Comparison of ENCODE assay signal across 25 mouse cellular contexts in the genomic region with DNA sequence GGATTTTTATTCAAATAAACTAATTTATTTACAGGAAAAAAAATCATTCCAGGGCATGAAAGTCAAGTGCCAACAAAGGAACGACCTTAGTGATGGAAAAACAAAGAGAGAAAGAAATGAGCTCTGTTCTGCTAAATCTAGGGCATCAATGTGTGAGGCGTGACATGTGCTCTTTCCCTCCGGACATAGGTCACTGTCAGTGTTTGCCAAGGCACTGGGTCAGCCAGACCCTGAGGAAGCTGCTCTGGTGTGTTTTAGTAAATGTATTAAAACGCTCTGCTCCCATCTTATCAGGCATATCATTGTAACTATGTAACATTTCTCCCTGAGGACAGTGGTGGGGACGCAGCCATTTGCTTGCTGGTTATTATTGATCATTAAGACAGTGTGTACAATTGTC. TPM values are rescaled to one million over a fixed set of nuclear protein-coding genes. Genes with fewer than 3 reads are reported as not detected.
DNase-seq lines count a peak whose midpoint lies in the region; ATAC-seq and TF ChIP-seq lines count a peak whose summit lies in the region.
"Had no signal": no experiment of that assay in that cellular context is flagged by ENCODE, and none has a peak within 500 bp of the region (broad histone marks: within the 10 kb centered on the region; RNA-seq: fewer than 3 reads in every experiment).

No protein-coding gene starts in this region.

- no peak for ATAC-seq in liver, embryonic 12.5 days
- ATAC-seq: activated CD4-positive, CD25-positive, alpha-beta regulatory T cell, adult 4 months; forebrain, embryonic 15.5 days; hindbrain, embryonic 16.5 days had no signal

- no peak overlapping the region for H3K4me2 ChIP-seq in liver, embryonic 12.5 days
- H3K4me2 ChIP-seq: forebrain, embryonic 12.5 days; forebrain, embryonic 15.5 days; hindbrain, embryonic 13.5 days; intestine, embryonic 15.5 days had no signal

- peaks cover 10% of the 10 kb centered on the region for H3K4me1 ChIP-seq in liver, adult 2 months (ENCODE audit: control insufficient read depth, insufficient read depth, low read length)
- H3K4me1 ChIP-seq in liver, embryonic 12.5 days = no peaks in the 10 kb centered on the region
- H3K4me1 ChIP-seq: embryonic facial prominence, embryonic 13.5 days; hindbrain, embryonic 13.5 days; intestine, embryonic 15.5 days had no signal

- no peak for TF ChIP-seq POLR2A in liver, adult 2 months (IDR thresholded peaks at IDR 0.05; ENCODE audit: extremely low read depth, insufficient read depth, low read length)

- peak; percentile 16 for DNase-seq in cerebellum, adult 9-11 months
- DNase-seq in cerebellum, postnatal 36 days = no peak
- peak; percentile 9 for DNase-seq in gastrocnemius, postnatal 25 days
- DNase-seq in gastrocnemius, postnatal 36 days = no peak
- peak; percentile 92 for DNase-seq in liver, adult 2 months (ENCODE audit: extremely low read depth, low read depth, low spot score)
- DNase-seq in retina, postnatal 1 day = peak; percentile 33
- no peak for DNase-seq in retina, embryonic 14.5 days (ENCODE audit: low spot score)
- DNase-seq: adrenal gland, adult 8-10 months; cerebellum, adult 18-20 months; cerebellum, adult 9-10 months; heart, postnatal 10 days; heart, postnatal 36 days had no signal

- no peak overlapping the region for H3K27ac ChIP-seq in liver, adult 2 months (replicated peaks; ENCODE audit: insufficient read depth, low read depth, low read length)
- no peak overlapping the region for H3K27ac ChIP-seq in liver, embryonic 12.5 days
- H3K27ac ChIP-seq: embryonic facial prominence, embryonic 10.5 days; embryonic facial prominence, embryonic 13.5 days; forebrain, embryonic 12.5 days; forebrain, embryonic 15.5 days; heart, embryonic 15.5 days; hindbrain, embryonic 10.5 days; hindbrain, embryonic 13.5 days; intestine, embryonic 15.5 days had no signal

- no peak overlapping the region for H3K4me3 ChIP-seq in liver, adult 2 months (ENCODE audit: insufficient read depth, low read depth, low read length)
- H3K4me3 ChIP-seq in liver, embryonic 12.5 days = no peak overlapping the region
- H3K4me3 ChIP-seq: embryonic facial prominence, embryonic 10.5 days; embryonic facial prominence, embryonic 13.5 days; erythroblast, embryonic 14.5 days; forebrain, embryonic 12.5 days; forebrain, embryonic 15.5 days; heart, embryonic 12.5 days; heart, embryonic 15.5 days; hindbrain, embryonic 10.5 days; hindbrain, embryonic 13.5 days; intestine, embryonic 15.5 days had no signal

- H3K9me3 ChIP-seq in liver, embryonic 12.5 days (replicated peaks) = no peaks in the 10 kb centered on the region
- H3K9me3 ChIP-seq: embryonic facial prominence, embryonic 10.5 days; embryonic facial prominence, embryonic 13.5 days; forebrain, embryonic 12.5 days; forebrain, embryonic 15.5 days; heart, embryonic 12.5 days; heart, embryonic 15.5 days; hindbrain, embryonic 10.5 days; hindbrain, embryonic 13.5 days; intestine, embryonic 15.5 days had no signal

- TF ChIP-seq CTCF in liver, adult 2 months (IDR thresholded peaks at IDR 0.05; ENCODE audit: low read depth, low read length) = no peak

- intact Hi-C loops in gastrocnemius, postnatal 36 days (cut with DNase I) = no loop called here

- H3K79me2 ChIP-seq in liver, adult 2 months (ENCODE audit: control insufficient read depth, insufficient read depth, low read length) = no peaks in the 10 kb centered on the region

- no peaks in the 10 kb centered on the region for H3K36me3 ChIP-seq in liver, adult 2 months (ENCODE audit: control insufficient read depth, insufficient read depth, low read length)
- no peaks in the 10 kb centered on the region for H3K36me3 ChIP-seq in liver, embryonic 12.5 days
- H3K36me3 ChIP-seq: embryonic facial prominence, embryonic 10.5 days; embryonic facial prominence, embryonic 13.5 days; forebrain, embryonic 12.5 days; forebrain, embryonic 15.5 days; heart, embryonic 12.5 days; heart, embryonic 15.5 days; hindbrain, embryonic 10.5 days; hindbrain, embryonic 13.5 days; intestine, embryonic 15.5 days had no signal

- H3K9ac ChIP-seq in liver, adult 2 months (ENCODE audit: low read depth, low read length) = no peak overlapping the region
- H3K9ac ChIP-seq in liver, embryonic 12.5 days = no peak overlapping the region
- H3K9ac ChIP-seq: embryonic facial prominence, embryonic 13.5 days; forebrain, embryonic 12.5 days; forebrain, embryonic 15.5 days; heart, embryonic 12.5 days; heart, embryonic 15.5 days; hindbrain, embryonic 13.5 days; intestine, embryonic 15.5 days had no signal

- H3K27me3 ChIP-seq in liver, adult 2 months (ENCODE audit: control insufficient read depth, insufficient read depth, low read length) = no peaks in the 10 kb centered on the region
- no peaks in the 10 kb centered on the region for H3K27me3 ChIP-seq in liver, embryonic 12.5 days (replicated peaks)
- H3K27me3 ChIP-seq: embryonic facial prominence, embryonic 13.5 days; forebrain, embryonic 12.5 days; forebrain, embryonic 15.5 days; heart, embryonic 12.5 days; heart, embryonic 15.5 days; hindbrain, embryonic 13.5 days; intestine, embryonic 15.5 days had no signal

- 20% methylated on average over 5 of the region's 5 CpGs for WGBS in liver, adult 2 months
- WGBS in liver, embryonic 12.5 days (ENCODE audit: insufficient replicate concordance) = 58% methylated on average over 5 of the region's 5 CpGs

RNA-seq across cellular contexts. Expression of a gene that starts 14.9 kb away (rescaled TPM):
- total RNA-seq in gastrocnemius, postnatal 25 days (2021) = 1 to 10 TPM; 4.3 to 4.5 TPM
- total RNA-seq in gastrocnemius, postnatal 36 days (2021) = 1 to 10 TPM; 4.9 to 5.5 TPM
- 8.5 and 9.4 TPM in 2 replicates for total RNA-seq in liver, adult 2 months (2014; rRNA removed)
- 3.7 and 4.3 TPM in 2 replicates for polyA plus RNA-seq in liver, adult 2 months (2012; rRNA removed)
- polyA plus RNA-seq in liver, embryonic 12.5 days (2016; fragmentation: Nextera tagmentation; extraction: Ambion mirVana) = 6.3 and 7.3 TPM in 2 replicates

RNA-seq across cellular contexts. Expression of a gene that starts 58.1 kb away (rescaled TPM):
- 1 to 10 TPM; 8.2 to 9.6 TPM for total RNA-seq in gastrocnemius, postnatal 25 days (2021)
- 1 to 10 TPM; 6.4 to 6.8 TPM for total RNA-seq in gastrocnemius, postnatal 36 days (2021)
- 25.7 and 29.5 TPM in 2 replicates for total RNA-seq in liver, adult 2 months (2014; rRNA removed)
- polyA plus RNA-seq in liver, adult 2 months (2012; rRNA removed) = 6.7 and 6.8 TPM in 2 replicates
- 18.9 and 20.3 TPM in 2 replicates for polyA plus RNA-seq in liver, embryonic 12.5 days (2016; fragmentation: Nextera tagmentation; extraction: Ambion mirVana)

Comparison
In these comparisons a context has a peak if more than half of its experiments do, and no peak if none do; other contexts are left out.
1. DNase-seq: peak in cerebellum, adult 9-11 months (single experiment), gastrocnemius, postnatal 25 days (single experiment), liver, adult 2 months (single experiment) and retina, postnatal 1 day (single experiment); none in cerebellum, postnatal 36 days (0 of 2), gastrocnemius, postnatal 36 days (0 of 2) and retina, embryonic 14.5 days (single experiment).